Mouse (Mus musculus) heart, postnatal 0 days (tissue): Measurements from ENCODE around the gene Dennd4a.

Experiments
- CTCF ChIP-seq: IDR thresholded peaks from 2 replicates; pipeline ENCODE4 v1.5.1; 2016; ENCODE audit warnings: antibody characterized with exemption, control low read depth, low read depth
- EP300 ChIP-seq: IDR thresholded peaks from 2 replicates; pipeline ENCODE4 v1.6.1; 2016; ENCODE audit warnings: antibody characterized with exemption, low read depth

DNA sequence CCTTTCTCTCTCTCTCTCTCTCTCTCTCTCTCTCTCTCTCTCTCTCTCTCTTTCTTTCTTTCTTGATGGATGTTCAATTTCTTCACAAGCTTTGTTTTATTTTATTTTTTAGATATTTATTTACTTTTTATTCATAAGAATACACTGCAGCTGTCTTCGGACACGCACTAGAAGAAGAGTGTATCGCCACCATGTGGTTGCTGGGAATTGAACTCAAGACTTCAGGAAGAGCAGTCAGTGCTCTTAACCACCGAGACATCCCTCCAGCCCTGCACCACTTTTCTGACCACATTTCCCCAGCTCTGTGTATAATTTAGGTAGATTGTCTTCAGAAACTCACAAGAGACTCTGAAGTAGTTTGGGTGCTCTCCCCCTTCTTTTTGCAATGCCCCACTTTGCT, 37.2 kb upstream of the Dennd4a start:
- peak; percentile 21; the same call in 1 of the 2 replicates for TF ChIP-seq CTCF
- no peak for TF ChIP-seq EP300
